Mouse (Mus musculus): ENCODE data around the gene Adarb2. TPM values are rescaled to one million over a fixed set of nuclear protein-coding genes. Genes with fewer than 3 reads are reported as not detected.

Adarb2 gene
- polyA plus RNA-seq, 1 experiment from 2014 or later = 18.5 TPM

- Histone ChIP-seq H3K4me2 (replicated peaks) (no peak overlapping the region), H3K9me3 (no peaks in the 10 kb centered on the region), H3K36me3 (no peaks in the 10 kb centered on the region), H3K27me3 (no peaks in the 10 kb centered on the region), H3K9ac (replicated peaks) (no peak overlapping the region), H3K4me1 (no peaks in the 10 kb centered on the region), H3K4me3 (no peak overlapping the region), H3K27ac (replicated peaks) (no peak overlapping the region)
- no peak for ATAC-seq (ENCODE audit: low FRiP score, low read depth)
- whole genome bisulfite sequencing = 80% methylated on average over 5 of the region's 5 CpGs
Measured at GRCm38 (mm10) chr13:8519204-8519603, 316.5 kb downstream of the Adarb2 start.

GRCm38 (mm10) chr13:8525748-8526631 is 323.3 kb downstream of the Adarb2 start:
- H3K27me3 ChIP-seq = no peaks in the 10 kb centered on the region
- no peak overlapping the region for H3K27ac ChIP-seq (replicated peaks)
- H3K4me2 ChIP-seq (replicated peaks) = no peak overlapping the region
- H3K36me3 ChIP-seq = no peaks in the 10 kb centered on the region
- H3K4me3 ChIP-seq = no peak overlapping the region
- H3K9me3 ChIP-seq = no peaks in the 10 kb centered on the region
- no peak overlapping the region for H3K9ac ChIP-seq (replicated peaks)
- no peak for ATAC-seq (ENCODE audit: low FRiP score, low read depth)
- WGBS = 81% methylated on average over 9 of the region's 9 CpGs
- no peaks in the 10 kb centered on the region for H3K4me1 ChIP-seq

GRCm38 (mm10) chr13:8534265-8535113 is 331.8 kb downstream of the Adarb2 start:
- no peaks in the 10 kb centered on the region for H3K36me3 ChIP-seq
- H3K9me3 ChIP-seq = no peaks in the 10 kb centered on the region
- H3K27me3 ChIP-seq = no peaks in the 10 kb centered on the region
- no peaks in the 10 kb centered on the region for H3K4me1 ChIP-seq
- H3K9ac ChIP-seq (replicated peaks) = no peak overlapping the region
- no peak overlapping the region for H3K4me2 ChIP-seq (replicated peaks)
- ATAC-seq (ENCODE audit: low FRiP score, low read depth) = no peak
- H3K27ac ChIP-seq (replicated peaks) = no peak overlapping the region
- no peak overlapping the region for H3K4me3 ChIP-seq
- 88% methylated on average over 9 of the region's 9 CpGs for WGBS

GRCm38 (mm10) chr13:8538481-8538880 is 335.8 kb downstream of the Adarb2 start:
- no peaks in the 10 kb centered on the region for H3K4me1 ChIP-seq
- H3K36me3 ChIP-seq = no peaks in the 10 kb centered on the region
- no peak overlapping the region for H3K4me2 ChIP-seq (replicated peaks)
- no peak overlapping the region for H3K4me3 ChIP-seq
- H3K27me3 ChIP-seq = no peaks in the 10 kb centered on the region
- H3K9me3 ChIP-seq = no peaks in the 10 kb centered on the region
- H3K9ac ChIP-seq (replicated peaks) = no peak overlapping the region
- ATAC-seq (ENCODE audit: low FRiP score, low read depth) = no peak
- H3K27ac ChIP-seq (replicated peaks) = no peak overlapping the region
- 86% methylated on average over 2 of the region's 2 CpGs for WGBS

- H3K4me2 ChIP-seq (replicated peaks) = no peak overlapping the region
- ATAC-seq (ENCODE audit: low FRiP score, low read depth) = no peak
- no peaks in the 10 kb centered on the region for H3K9me3 ChIP-seq
- no peak overlapping the region for H3K27ac ChIP-seq (replicated peaks)
- H3K36me3 ChIP-seq = no peaks in the 10 kb centered on the region
- 93% methylated on average over 10 of the region's 10 CpGs for WGBS
- H3K9ac ChIP-seq (replicated peaks) = no peak overlapping the region
- H3K4me1 ChIP-seq = no peaks in the 10 kb centered on the region
- H3K4me3 ChIP-seq = no peak overlapping the region
- H3K27me3 ChIP-seq = no peaks in the 10 kb centered on the region
Measured at GRCm38 (mm10) chr13:8538896-8539295, 336.2 kb downstream of the Adarb2 start.

- Histone ChIP-seq H3K27ac (replicated peaks) (no peak overlapping the region), H3K4me3 (no peak overlapping the region), H3K9ac (replicated peaks) (no peak overlapping the region), H3K9me3 (no peaks in the 10 kb centered on the region), H3K36me3 (no peaks in the 10 kb centered on the region), H3K4me1 (no peaks in the 10 kb centered on the region), H3K27me3 (no peaks in the 10 kb centered on the region), H3K4me2 (replicated peaks) (no peak overlapping the region)
- no peak for ATAC-seq (ENCODE audit: low FRiP score, low read depth)
- WGBS = 95% methylated on average over 2 of the region's 2 CpGs
Measured at GRCm38 (mm10) chr13:8542684-8543083, 340.0 kb downstream of the Adarb2 start.

GRCm38 (mm10) chr13:8552242-8552641 is 349.6 kb downstream of the Adarb2 start:
- no peaks in the 10 kb centered on the region for H3K27me3 ChIP-seq
- no peaks in the 10 kb centered on the region for H3K36me3 ChIP-seq
- ATAC-seq (ENCODE audit: low FRiP score, low read depth) = no peak
- H3K4me3 ChIP-seq = no peak overlapping the region
- H3K9me3 ChIP-seq = no peaks in the 10 kb centered on the region
- no peak overlapping the region for H3K27ac ChIP-seq (replicated peaks)
- no peaks in the 10 kb centered on the region for H3K4me1 ChIP-seq
- H3K4me2 ChIP-seq (replicated peaks) = no peak overlapping the region
- no peak overlapping the region for H3K9ac ChIP-seq (replicated peaks)
- WGBS = 87% methylated on average over 2 of the region's 2 CpGs

- Histone ChIP-seq H3K27ac (replicated peaks) (no peak overlapping the region), H3K4me2 (replicated peaks) (no peak overlapping the region), H3K27me3 (no peaks in the 10 kb centered on the region), H3K9ac (replicated peaks) (no peak overlapping the region), H3K4me1 (no peaks in the 10 kb centered on the region), H3K4me3 (no peak overlapping the region), H3K9me3 (no peaks in the 10 kb centered on the region), H3K36me3 (no peaks in the 10 kb centered on the region)
- 77% methylated on average over 4 of the region's 4 CpGs for WGBS
- no peak for ATAC-seq (ENCODE audit: low FRiP score, low read depth)
Measured at GRCm38 (mm10) chr13:8557784-8558183, 355.1 kb downstream of the Adarb2 start.

GRCm38 (mm10) chr13:8560485-8560884 is 357.8 kb downstream of the Adarb2 start:
- H3K27me3 ChIP-seq = no peaks in the 10 kb centered on the region
- H3K9ac ChIP-seq (replicated peaks) = no peak overlapping the region
- H3K27ac ChIP-seq (replicated peaks) = no peak overlapping the region
- no peak overlapping the region for H3K4me2 ChIP-seq (replicated peaks)
- H3K4me3 ChIP-seq = no peak overlapping the region
- H3K9me3 ChIP-seq = no peaks in the 10 kb centered on the region
- H3K4me1 ChIP-seq = no peaks in the 10 kb centered on the region
- no peak for ATAC-seq (ENCODE audit: low FRiP score, low read depth)
- no peaks in the 10 kb centered on the region for H3K36me3 ChIP-seq

- Histone ChIP-seq H3K4me1 (no peaks in the 10 kb centered on the region), H3K27me3 (no peaks in the 10 kb centered on the region), H3K4me3 (no peak overlapping the region), H3K9me3 (no peaks in the 10 kb centered on the region), H3K36me3 (no peaks in the 10 kb centered on the region), H3K27ac (replicated peaks) (no peak overlapping the region), H3K4me2 (replicated peaks) (no peak overlapping the region), H3K9ac (replicated peaks) (no peak overlapping the region)
- 85% methylated on average over 7 of the region's 7 CpGs for WGBS
- no peak for ATAC-seq (ENCODE audit: low FRiP score, low read depth)
Measured at GRCm38 (mm10) chr13:8563161-8563560, 360.5 kb downstream of the Adarb2 start.

- Histone ChIP-seq H3K27me3 (no peaks in the 10 kb centered on the region), H3K4me3 (no peak overlapping the region), H3K9ac (replicated peaks) (no peak overlapping the region), H3K4me2 (replicated peaks) (no peak overlapping the region), H3K27ac (replicated peaks) (no peak overlapping the region), H3K36me3 (no peaks in the 10 kb centered on the region), H3K9me3 (no peaks in the 10 kb centered on the region), H3K4me1 (no peaks in the 10 kb centered on the region)
- WGBS = 73% methylated on average over 15 of the region's 15 CpGs
- no peak for ATAC-seq (ENCODE audit: low FRiP score, low read depth)
Measured at GRCm38 (mm10) chr13:8567111-8568026, 364.7 kb downstream of the Adarb2 start.

All from midbrain, embryonic 12.5 days (tissue).